Mouse (Mus musculus): ENCODE measurements around the gene Slit1. TPM values are rescaled to one million over a fixed set of nuclear protein-coding genes. Genes with fewer than 3 reads are reported as not detected.

Slit1 gene
- polyA plus RNA-seq, 1 experiment = 2.7 TPM

- Histone ChIP-seq H3K27ac (ENCODE audit: control insufficient read depth, insufficient read depth, low read depth, low read length, poor library complexity) (no peak overlapping the region; the same call in 1 of the 2 replicates), H3K4me1 (ENCODE audit: control insufficient read depth, insufficient read depth, low read length) (no peaks in the 10 kb centered on the region), H3K4me3 (replicated peaks; ENCODE audit: control insufficient read depth, low read depth, low read length) (no peak overlapping the region)
- 15% methylated on average over 4 of the region's 4 CpGs for WGBS
- TF ChIP-seq POLR2A (IDR thresholded peaks at IDR 0.05; ENCODE audit: borderline replicate concordance, control insufficient read depth, low read depth, low read length) (no peak), CTCF (IDR thresholded peaks at IDR 0.05; ENCODE audit: control insufficient read depth, insufficient read depth, low read length) (no peak)
Measured at GRCm38 (mm10) chr19:41677575-41677974, 65.9 kb downstream of the Slit1 start.

GRCm38 (mm10) chr19:41675583-41675982 is 67.9 kb downstream of the Slit1 start:
- Histone ChIP-seq H3K27ac (ENCODE audit: control insufficient read depth, insufficient read depth, low read depth, low read length, poor library complexity) (no peak overlapping the region), H3K4me3 (replicated peaks; ENCODE audit: control insufficient read depth, low read depth, low read length) (no peak overlapping the region), H3K4me1 (ENCODE audit: control insufficient read depth, insufficient read depth, low read length) (no peaks in the 10 kb centered on the region)
- TF ChIP-seq CTCF (IDR thresholded peaks at IDR 0.05; ENCODE audit: control insufficient read depth, insufficient read depth, low read length) = no peak
- 76% methylated on average over 8 of the region's 8 CpGs for WGBS

GRCm38 (mm10) chr19:41674366-41674765 is 69.1 kb downstream of the Slit1 start:
- Histone ChIP-seq H3K27ac (ENCODE audit: control insufficient read depth, insufficient read depth, low read depth, low read length, poor library complexity) (no peak overlapping the region), H3K4me3 (replicated peaks; ENCODE audit: control insufficient read depth, low read depth, low read length) (no peak overlapping the region), H3K4me1 (ENCODE audit: control insufficient read depth, insufficient read depth, low read length) (no peaks in the 10 kb centered on the region)
- no peak for TF ChIP-seq POLR2A (IDR thresholded peaks at IDR 0.05; ENCODE audit: borderline replicate concordance, control insufficient read depth, low read depth, low read length)
- no peak for TF ChIP-seq CTCF (IDR thresholded peaks at IDR 0.05; ENCODE audit: control insufficient read depth, insufficient read depth, low read length)
- 60% methylated on average over 4 of the region's 4 CpGs for WGBS

GRCm38 (mm10) chr19:41672836-41673235 is 70.6 kb downstream of the Slit1 start:
- no peak overlapping the region for H3K4me3 ChIP-seq (replicated peaks; ENCODE audit: control insufficient read depth, low read depth, low read length)
- H3K4me1 ChIP-seq (ENCODE audit: control insufficient read depth, insufficient read depth, low read length) = no peaks in the 10 kb centered on the region
- no peak for TF ChIP-seq POLR2A (IDR thresholded peaks at IDR 0.05; ENCODE audit: borderline replicate concordance, control insufficient read depth, low read depth, low read length)
- no peak for TF ChIP-seq CTCF (IDR thresholded peaks at IDR 0.05; ENCODE audit: control insufficient read depth, insufficient read depth, low read length)
- H3K27ac ChIP-seq (ENCODE audit: control insufficient read depth, insufficient read depth, low read depth, low read length, poor library complexity) = no peak overlapping the region
- WGBS = 42% methylated on average over 4 of the region's 4 CpGs

- WGBS = 62% methylated on average over 7 of the region's 7 CpGs
- no peak for TF ChIP-seq POLR2A (IDR thresholded peaks at IDR 0.05; ENCODE audit: borderline replicate concordance, control insufficient read depth, low read depth, low read length)
- no peak for TF ChIP-seq CTCF (IDR thresholded peaks at IDR 0.05; ENCODE audit: control insufficient read depth, insufficient read depth, low read length)
- H3K27ac ChIP-seq (ENCODE audit: control insufficient read depth, insufficient read depth, low read depth, low read length, poor library complexity) = no peak overlapping the region
- H3K4me1 ChIP-seq (ENCODE audit: control insufficient read depth, insufficient read depth, low read length) = no peaks in the 10 kb centered on the region
- no peak overlapping the region for H3K4me3 ChIP-seq (replicated peaks; ENCODE audit: control insufficient read depth, low read depth, low read length)
Measured at GRCm38 (mm10) chr19:41670931-41671330, 72.5 kb downstream of the Slit1 start.

- no peak overlapping the region for H3K27ac ChIP-seq (ENCODE audit: control insufficient read depth, insufficient read depth, low read depth, low read length, poor library complexity)
- H3K4me3 ChIP-seq (replicated peaks; ENCODE audit: control insufficient read depth, low read depth, low read length) = no peak overlapping the region
- TF ChIP-seq CTCF (IDR thresholded peaks at IDR 0.05; ENCODE audit: control insufficient read depth, insufficient read depth, low read length) (no peak), POLR2A (IDR thresholded peaks at IDR 0.05; ENCODE audit: borderline replicate concordance, control insufficient read depth, low read depth, low read length) (no peak)
- WGBS = 49% methylated on average over 5 of the region's 5 CpGs
- no peaks in the 10 kb centered on the region for H3K4me1 ChIP-seq (ENCODE audit: control insufficient read depth, insufficient read depth, low read length)
Measured at GRCm38 (mm10) chr19:41670473-41670872, 73.0 kb downstream of the Slit1 start.

GRCm38 (mm10) chr19:41669747-41670342 is 73.6 kb downstream of the Slit1 start:
- TF ChIP-seq CTCF (IDR thresholded peaks at IDR 0.05; ENCODE audit: control insufficient read depth, insufficient read depth, low read length) = no peak
- no peak for TF ChIP-seq POLR2A (IDR thresholded peaks at IDR 0.05; ENCODE audit: borderline replicate concordance, control insufficient read depth, low read depth, low read length)
- Histone ChIP-seq H3K4me3 (replicated peaks; ENCODE audit: control insufficient read depth, low read depth, low read length) (no peak overlapping the region), H3K4me1 (ENCODE audit: control insufficient read depth, insufficient read depth, low read length) (no peaks in the 10 kb centered on the region), H3K27ac (ENCODE audit: control insufficient read depth, insufficient read depth, low read depth, low read length, poor library complexity) (no peak overlapping the region)
- 50% methylated on average over 12 of the region's 12 CpGs for WGBS

GRCm38 (mm10) chr19:41667591-41667990 is 75.9 kb downstream of the Slit1 start:
- H3K4me3 ChIP-seq (replicated peaks; ENCODE audit: control insufficient read depth, low read depth, low read length) = no peak overlapping the region
- TF ChIP-seq CTCF (IDR thresholded peaks at IDR 0.05; ENCODE audit: control insufficient read depth, insufficient read depth, low read length) = no peak
- no peak for TF ChIP-seq POLR2A (IDR thresholded peaks at IDR 0.05; ENCODE audit: borderline replicate concordance, control insufficient read depth, low read depth, low read length)
- no peak overlapping the region for H3K27ac ChIP-seq (ENCODE audit: control insufficient read depth, insufficient read depth, low read depth, low read length, poor library complexity)
- no peaks in the 10 kb centered on the region for H3K4me1 ChIP-seq (ENCODE audit: control insufficient read depth, insufficient read depth, low read length)
- WGBS = 39% methylated on average over 6 of the region's 6 CpGs

GRCm38 (mm10) chr19:41665941-41666340 is 77.5 kb downstream of the Slit1 start:
- H3K27ac ChIP-seq (ENCODE audit: control insufficient read depth, insufficient read depth, low read depth, low read length, poor library complexity) = no peak overlapping the region

More at GRCm38 (mm10) chr19:41665941-41666340, 77.5 kb downstream of the Slit1 start:
- Histone ChIP-seq H3K4me1 (ENCODE audit: control insufficient read depth, insufficient read depth, low read length) (no peaks in the 10 kb centered on the region; the same call in 1 of the 2 replicates), H3K4me3 (replicated peaks; ENCODE audit: control insufficient read depth, low read depth, low read length) (no peak overlapping the region)
- 41% methylated on average over 4 of the region's 4 CpGs for WGBS
- no peak for TF ChIP-seq POLR2A (IDR thresholded peaks at IDR 0.05; ENCODE audit: borderline replicate concordance, control insufficient read depth, low read depth, low read length)
- no peak for TF ChIP-seq CTCF (IDR thresholded peaks at IDR 0.05; ENCODE audit: control insufficient read depth, insufficient read depth, low read length)

All from bone marrow, adult 2 months (tissue).